Comparison of ENCODE assay signal across 24 mouse cellular contexts in the genomic region with DNA sequence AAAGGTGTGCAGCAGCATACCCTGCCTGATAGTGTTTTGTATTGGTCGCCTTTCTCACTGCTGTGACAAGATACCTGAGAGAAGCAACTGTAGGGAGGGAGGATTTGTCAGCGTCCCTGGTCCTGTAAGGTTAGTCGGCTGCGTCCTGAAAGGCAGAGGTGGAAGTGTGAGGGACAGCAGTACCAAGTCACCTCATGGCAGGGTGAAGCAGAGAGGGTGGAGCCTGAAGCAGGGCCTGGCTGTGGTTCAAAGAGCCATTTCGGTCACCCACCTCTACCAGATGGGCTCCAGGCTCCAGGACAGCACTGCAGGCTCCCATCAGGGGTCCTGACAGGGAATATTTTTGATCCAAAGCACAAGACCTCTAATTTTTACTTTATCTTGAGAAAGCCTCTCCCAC.
"Had no signal": no experiment of that assay in that cellular context is flagged by ENCODE, and none has a peak within 500 bp of the region (broad histone marks: within the 10 kb centered on the region; RNA-seq: fewer than 3 reads in every experiment).

No protein-coding gene starts in this region.

- H3K9ac ChIP-seq: heart, embryonic 13.5 days; heart, embryonic 15.5 days; hindbrain, embryonic 12.5 days; hindbrain, embryonic 14.5 days; kidney, embryonic 15.5 days; limb, embryonic 13.5 days; limb, embryonic 15.5 days; liver, embryonic 12.5 days; liver, embryonic 14.5 days had no signal

- H3K9me3 ChIP-seq: heart, embryonic 10.5 days; heart, embryonic 13.5 days; heart, embryonic 15.5 days; hindbrain, embryonic 10.5 days; hindbrain, embryonic 12.5 days; kidney, embryonic 15.5 days; limb, embryonic 13.5 days; limb, embryonic 15.5 days; liver, embryonic 12.5 days had no signal

- H3K4me1 ChIP-seq: heart, embryonic 10.5 days; heart, embryonic 13.5 days; heart, embryonic 15.5 days; hindbrain, embryonic 12.5 days; kidney, embryonic 15.5 days; limb, embryonic 13.5 days; limb, embryonic 15.5 days had no signal

- H3K27me3 ChIP-seq: heart, embryonic 15.5 days; hindbrain, embryonic 12.5 days; kidney, embryonic 15.5 days; limb, embryonic 13.5 days; limb, embryonic 15.5 days had no signal

- H3K4me3 ChIP-seq: gastrocnemius, adult 2 months; heart, embryonic 10.5 days; heart, embryonic 13.5 days; heart, embryonic 15.5 days; hindbrain, embryonic 10.5 days; hindbrain, embryonic 12.5 days; kidney, embryonic 15.5 days; limb, embryonic 13.5 days; limb, embryonic 15.5 days; liver, embryonic 12.5 days had no signal

- H3K27ac ChIP-seq: gastrocnemius, adult 2 months; heart, embryonic 10.5 days; heart, embryonic 13.5 days; heart, embryonic 15.5 days; hindbrain, embryonic 10.5 days; hindbrain, embryonic 12.5 days; hindbrain, embryonic 14.5 days; kidney, embryonic 15.5 days; kidney, postnatal 0 days; limb, embryonic 13.5 days; limb, embryonic 15.5 days; liver, embryonic 12.5 days; liver, embryonic 14.5 days had no signal

- H3K36me3 ChIP-seq: heart, embryonic 10.5 days; heart, embryonic 13.5 days; heart, embryonic 15.5 days; hindbrain, embryonic 10.5 days; hindbrain, embryonic 12.5 days; kidney, embryonic 15.5 days; limb, embryonic 13.5 days; limb, embryonic 15.5 days; liver, embryonic 12.5 days had no signal

- DNase-seq: gastrocnemius, adult 2 months; gastrocnemius, postnatal 10 days; gastrocnemius, postnatal 25 days; heart, postnatal 14 days; kidney, adult 11 months; kidney, adult 2 months; kidney, adult 9 months; kidney, postnatal 14 days; kidney, postnatal 36 days; layer of hippocampus, adult 9-11 months; layer of hippocampus, postnatal 36 days; left cerebral cortex, postnatal 4 days had no signal
